Mouse (Mus musculus): ENCODE data around the gene Lin37.
A peak's percentile ranks its signal among the peaks of the same experiment; 100 is the strongest.

Lin37 gene

GRCm38 (mm10) chr7:30587842-30588667 lies 28.4 kb upstream of the Lin37 start:
- DNase-seq (ENCODE audit: low read depth, low spot score): peak; percentile 42

GRCm38 (mm10) chr7:30586455-30587020 lies 26.9 kb upstream of the Lin37 start:
- no peak for DNase-seq (ENCODE audit: low read depth, low spot score)

- DNase-seq (ENCODE audit: low read depth, low spot score): no peak
Observed at GRCm38 (mm10) chr7:30585170-30585569, 25.5 kb upstream of the Lin37 start.

- no peak for DNase-seq (ENCODE audit: low read depth, low spot score)
Observed at GRCm38 (mm10) chr7:30584339-30584738, 24.7 kb upstream of the Lin37 start.

- DNase-seq (ENCODE audit: low read depth, low spot score): no peak
Observed at GRCm38 (mm10) chr7:30581547-30581946, 21.9 kb upstream of the Lin37 start.

- DNase-seq (ENCODE audit: low read depth, low spot score): no peak
Observed at GRCm38 (mm10) chr7:30579950-30580349, 20.3 kb upstream of the Lin37 start.

- DNase-seq (ENCODE audit: low read depth, low spot score): no peak
Observed at GRCm38 (mm10) chr7:30572969-30573368, 13.3 kb upstream of the Lin37 start.

- DNase-seq (ENCODE audit: low read depth, low spot score): no peak
Observed at GRCm38 (mm10) chr7:30572389-30572788, 12.8 kb upstream of the Lin37 start.

- no peak for DNase-seq (ENCODE audit: low read depth, low spot score)
Observed at GRCm38 (mm10) chr7:30567555-30567954, 7.9 kb upstream of the Lin37 start.

GRCm38 (mm10) chr7:30566033-30566432 lies 6.4 kb upstream of the Lin37 start:
- no peak for DNase-seq (ENCODE audit: low read depth, low spot score)

- DNase-seq (ENCODE audit: low read depth, low spot score): no peak
Observed at GRCm38 (mm10) chr7:30564970-30565571, 5.4 kb upstream of the Lin37 start, which contains the start of gene Igflr1. Gene Igflr1 (plus strand): TSS chr7:30565427.

- peak; percentile 66 for DNase-seq (ENCODE audit: low read depth, low spot score)
Observed at GRCm38 (mm10) chr7:30563906-30564280, 4.3 kb upstream of the Lin37 start.

- peak; percentile 99 for DNase-seq (ENCODE audit: low read depth, low spot score)
Observed at GRCm38 (mm10) chr7:30563117-30563905, 3.7 kb upstream of the Lin37 start, which contains the start of the genes U2af1l4, Gm49396 and Psenen. Gene U2af1l4 (plus strand): TSS chr7:30563301. Gene Gm49396 (plus strand): TSS chr7:30563344. Gene Psenen (minus strand): TSS chr7:30563627.

- no peak for DNase-seq (ENCODE audit: low read depth, low spot score)
Observed at GRCm38 (mm10) chr7:30562526-30563116, 3.0 kb upstream of the Lin37 start.

- no peak for DNase-seq (ENCODE audit: low read depth, low spot score)
Observed at GRCm38 (mm10) chr7:30560296-30560695, 658 bp upstream of the Lin37 start.

- DNase-seq (ENCODE audit: low read depth, low spot score): no peak
Observed at GRCm38 (mm10) chr7:30558656-30559442, 789 bp downstream of the Lin37 start.

- peak; percentile 39 for DNase-seq (ENCODE audit: low read depth, low spot score)
Observed at GRCm38 (mm10) chr7:30557901-30558514, 1.6 kb downstream of the Lin37 start.

- DNase-seq (ENCODE audit: low read depth, low spot score): peak; percentile 40
Observed at GRCm38 (mm10) chr7:30556894-30557536, 2.6 kb downstream of the Lin37 start.

- DNase-seq (ENCODE audit: low read depth, low spot score): no peak
Observed at GRCm38 (mm10) chr7:30553810-30554584, 5.6 kb downstream of the Lin37 start.

Measured in R1 (cell line).